Mouse (Mus musculus): Measurements from ENCODE around the gene Tatdn2.

Gene Tatdn2

DNA sequence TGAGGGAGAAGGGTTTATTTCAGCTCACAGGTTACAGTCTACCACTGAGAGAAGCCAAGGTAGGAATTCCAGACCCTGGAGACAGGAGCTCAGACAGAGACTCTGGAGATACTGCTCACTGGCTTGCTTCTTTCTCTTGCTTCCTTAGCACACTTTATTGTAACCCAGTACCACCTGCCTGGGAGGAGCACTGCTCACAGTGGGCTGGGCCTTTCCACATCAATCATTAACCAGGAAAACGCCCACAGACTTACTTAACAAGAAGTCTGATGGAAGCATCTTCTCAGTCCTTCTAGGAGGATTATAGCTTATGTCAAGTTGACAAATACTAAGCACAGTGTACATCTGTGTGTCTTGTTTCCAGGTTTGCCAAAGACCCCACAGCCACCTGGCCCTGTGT is 17.9 kb downstream of the Tatdn2 start:
- peak; percentile 68 for DNase-seq

DNA sequence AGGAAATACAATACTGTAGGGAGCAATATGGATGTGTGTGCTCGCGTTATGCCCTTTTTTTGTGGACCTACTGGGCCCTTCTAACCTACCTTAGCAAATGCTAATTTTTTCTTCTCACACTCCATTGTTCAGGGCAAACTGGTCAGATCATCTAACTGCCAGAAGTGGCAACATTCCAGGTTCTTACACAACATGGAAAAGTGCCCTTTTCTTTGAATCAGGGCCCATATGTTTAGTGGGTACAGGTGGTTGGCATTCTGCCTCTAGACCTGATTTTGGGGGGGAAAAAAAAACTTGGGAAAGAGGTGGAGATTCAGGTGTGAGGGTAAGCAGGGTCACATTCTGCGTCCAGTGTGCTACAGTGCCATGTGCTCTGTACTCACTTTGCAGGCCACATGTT is 20.7 kb downstream of the Tatdn2 start:
- no peak for DNase-seq

- DNase-seq: no peak
These were observed 23.0 kb downstream of the Tatdn2 start, which contains the start of gene Ghrl for GRCm38 (mm10) chr6:113719878-113720277. Gene Ghrl (minus strand): TSS chr6:113719880.

DNA sequence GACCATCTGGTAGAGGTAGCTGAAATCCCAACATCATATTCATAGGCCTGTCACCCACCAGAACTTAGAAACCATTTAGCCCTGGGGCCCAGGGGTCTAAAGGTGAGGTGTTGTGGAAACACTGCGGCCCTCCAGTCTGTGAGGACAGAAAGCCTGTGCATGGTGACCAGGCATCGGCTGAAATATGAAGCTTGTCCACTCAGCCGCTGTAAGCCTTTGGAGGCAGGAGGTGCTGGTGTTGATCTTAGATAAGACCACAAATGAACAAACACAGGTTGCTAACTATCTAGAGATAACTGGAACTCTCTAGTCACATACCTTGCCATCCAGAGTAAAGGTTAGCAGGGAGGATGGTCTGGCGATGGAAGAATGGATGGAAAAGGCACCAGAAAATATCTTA is 24.2 kb downstream of the Tatdn2 start:
- DNase-seq: no peak

- DNase-seq: no peak
These were observed 31.3 kb downstream of the Tatdn2 start for GRCm38 (mm10) chr6:113728181-113728580.

- DNase-seq: no peak
These were observed 34.4 kb downstream of the Tatdn2 start for GRCm38 (mm10) chr6:113731296-113731695.

DNA sequence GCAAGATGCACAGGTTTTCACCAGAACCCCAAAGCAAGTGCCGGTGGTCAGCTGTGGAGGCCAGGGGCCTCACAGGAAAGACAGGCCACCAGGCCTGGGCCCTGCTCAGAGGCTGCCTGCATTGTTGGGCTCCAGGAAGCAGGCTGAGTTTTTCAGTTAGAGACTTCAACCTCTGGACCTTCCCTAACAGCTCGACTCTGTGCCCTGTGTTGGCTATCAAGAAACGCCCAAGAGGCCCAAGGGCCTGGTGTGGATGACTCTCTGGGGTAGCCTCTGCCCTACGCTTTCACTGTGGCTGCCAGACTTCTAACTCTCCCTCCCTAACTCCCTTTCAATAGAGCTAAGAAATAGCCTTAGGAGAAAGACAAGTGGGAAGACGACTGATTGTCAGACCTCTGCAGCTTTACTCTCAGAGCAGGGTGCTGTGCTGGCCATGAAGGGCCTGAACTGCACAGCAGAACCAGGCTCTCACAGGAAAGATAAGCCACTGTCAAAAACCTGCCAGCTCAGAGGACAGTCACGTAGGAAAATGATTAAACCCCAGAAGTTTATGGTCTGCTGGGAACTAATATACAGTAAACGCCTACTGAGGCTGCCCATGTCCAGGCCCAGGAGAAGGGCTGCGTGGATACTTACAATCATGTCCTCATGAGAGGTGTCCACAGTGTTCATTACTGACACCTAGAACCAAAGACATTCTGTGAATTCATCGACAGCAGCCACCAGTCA is 40.6 kb downstream of the Tatdn2 start:
- peak; percentile 32 for DNase-seq

- peak; percentile 81 for DNase-seq
These were observed 43.7 kb downstream of the Tatdn2 start, which contains the start of gene Sec13 for GRCm38 (mm10) chr6:113740236-113741217. Gene Sec13 (minus strand): TSS chr6:113740743.

- no peak for DNase-seq
These were observed 44.6 kb downstream of the Tatdn2 start for GRCm38 (mm10) chr6:113741425-113741824.

GRCm38 (mm10) chr6:113742321-113742720 is 45.5 kb downstream of the Tatdn2 start:
- DNase-seq: no peak

- DNase-seq: no peak
These were observed 46.3 kb downstream of the Tatdn2 start for GRCm38 (mm10) chr6:113743111-113743510.

DNA sequence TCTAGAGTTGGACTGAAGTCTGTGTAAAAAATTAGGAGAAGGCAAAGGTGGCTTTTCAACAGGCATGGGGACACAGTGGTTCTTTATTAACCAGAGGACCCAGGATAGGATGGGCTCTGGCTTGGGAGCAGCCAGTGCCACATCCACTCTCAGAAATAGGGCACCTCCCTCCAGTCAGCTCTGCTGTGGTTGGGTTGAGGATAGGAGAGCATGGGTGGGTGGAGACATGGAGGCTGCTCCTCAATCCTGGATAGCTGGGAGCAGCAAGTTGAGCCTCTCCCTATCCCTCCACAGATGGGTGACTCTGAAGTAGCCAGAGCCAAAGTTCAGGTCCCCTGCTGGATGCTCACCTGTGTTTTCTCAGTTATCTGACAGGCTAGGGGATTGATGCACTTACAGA is 48.3 kb downstream of the Tatdn2 start:
- peak; percentile 52 for DNase-seq

DNA sequence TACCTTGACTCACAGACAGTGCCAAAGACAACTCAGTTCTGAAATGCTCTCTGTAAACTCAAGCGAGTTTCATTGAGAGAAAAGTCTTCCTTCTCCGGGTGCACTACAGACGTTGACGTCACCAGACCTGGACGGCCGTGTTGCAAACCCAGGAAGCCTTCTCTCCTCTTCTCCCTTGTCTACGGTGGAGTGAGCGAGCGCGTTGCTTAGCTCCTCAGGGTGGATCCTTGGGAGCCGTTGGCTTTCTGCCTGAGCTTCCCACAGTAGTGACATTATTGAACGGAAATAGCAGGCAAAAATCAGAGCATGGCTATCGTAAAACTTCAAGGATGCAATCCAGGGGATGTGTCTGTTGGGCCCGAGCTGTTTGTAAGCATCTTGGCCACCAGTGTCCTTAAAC is 50.4 kb downstream of the Tatdn2 start:
- no peak for DNase-seq

GRCm38 (mm10) chr6:113748351-113748750 is 51.5 kb downstream of the Tatdn2 start:
- DNase-seq: no peak

DNA sequence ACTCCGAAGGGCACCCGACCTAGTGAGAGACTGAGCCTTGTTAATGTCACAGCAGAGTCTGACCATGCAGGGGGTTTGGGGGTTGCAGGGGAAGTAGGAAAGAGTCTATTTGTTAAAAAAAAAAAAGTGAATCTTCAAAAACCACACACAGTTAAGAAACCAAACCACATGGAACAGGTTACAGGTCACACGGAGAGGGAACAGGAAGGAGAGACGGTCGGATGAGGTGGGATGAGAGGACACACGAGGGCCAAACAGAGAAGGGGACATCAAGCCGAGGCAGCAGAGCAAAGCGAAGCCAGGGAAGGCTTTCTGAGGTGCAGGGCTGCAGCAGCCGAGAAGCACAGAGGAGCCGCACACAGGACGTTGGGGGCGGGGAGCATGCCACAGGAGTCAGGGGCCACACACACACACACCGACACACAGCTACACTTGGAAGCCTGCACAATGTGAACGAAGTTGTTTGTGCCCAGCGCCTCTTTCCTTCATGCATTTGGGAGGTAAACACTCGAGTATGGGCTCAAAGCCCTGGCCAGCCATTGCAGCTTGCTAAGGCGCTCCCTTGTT is 52.4 kb downstream of the Tatdn2 start:
- DNase-seq: no peak

All from kidney, adult 9 months (tissue).